Mouse (Mus musculus) retina, postnatal 1 day (tissue): ENCODE results near the gene Fam169b.
"Not testable (repeated sequence)": the region's sequence is repeated elsewhere in the genome, so short reads cannot be mapped to it uniquely, and the experiment has no call there.

Experiments
- DNase-seq: peaks from one replicate; pipeline ENCODE4 v3.0.0-alpha.2; 2012

Fam169b gene

DNA sequence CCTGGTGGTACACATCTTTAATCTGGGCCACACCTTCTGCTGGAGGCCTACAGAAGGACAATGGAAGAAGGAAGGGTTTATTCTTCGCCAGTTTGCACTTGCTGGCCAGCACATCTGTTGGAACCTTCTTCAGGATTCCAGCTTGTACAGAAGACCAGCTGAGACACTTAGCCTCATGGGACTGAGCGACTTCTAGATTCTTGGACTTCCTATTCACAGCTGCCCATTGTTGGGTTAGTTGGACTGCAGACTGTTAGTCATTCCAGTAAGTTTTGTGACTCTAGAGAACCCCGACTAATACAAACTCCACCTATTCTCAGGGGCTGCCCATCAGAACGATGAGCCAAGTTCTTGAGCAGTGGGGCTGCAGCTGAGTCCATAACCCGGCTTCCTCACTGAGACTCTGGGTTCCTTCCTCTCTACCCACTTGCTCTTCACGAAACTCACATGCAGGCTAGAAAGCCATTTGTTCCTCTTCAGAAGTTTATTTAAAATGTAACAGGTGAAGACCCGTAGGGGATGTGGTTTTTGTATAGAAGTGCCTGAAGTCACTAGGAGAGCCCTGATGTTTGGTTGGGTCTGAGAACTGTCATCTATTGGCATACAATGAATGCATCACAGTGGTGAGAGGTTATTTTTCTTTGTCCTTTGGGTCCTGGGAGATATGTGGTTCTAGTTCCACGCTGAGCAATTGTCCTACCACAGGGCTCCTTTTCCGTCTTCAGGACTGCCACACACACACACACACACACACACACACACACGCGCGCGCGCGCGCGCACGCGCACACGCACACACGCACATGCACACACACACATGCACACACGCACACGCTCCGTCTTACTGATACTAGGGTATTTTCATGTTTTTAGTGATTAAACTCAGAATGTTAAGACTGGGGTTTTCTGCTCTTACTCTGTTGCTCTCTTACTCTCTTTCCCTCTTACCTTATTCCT lies 13.2 kb downstream of the Fam169b start:
- no peak for DNase-seq

DNA sequence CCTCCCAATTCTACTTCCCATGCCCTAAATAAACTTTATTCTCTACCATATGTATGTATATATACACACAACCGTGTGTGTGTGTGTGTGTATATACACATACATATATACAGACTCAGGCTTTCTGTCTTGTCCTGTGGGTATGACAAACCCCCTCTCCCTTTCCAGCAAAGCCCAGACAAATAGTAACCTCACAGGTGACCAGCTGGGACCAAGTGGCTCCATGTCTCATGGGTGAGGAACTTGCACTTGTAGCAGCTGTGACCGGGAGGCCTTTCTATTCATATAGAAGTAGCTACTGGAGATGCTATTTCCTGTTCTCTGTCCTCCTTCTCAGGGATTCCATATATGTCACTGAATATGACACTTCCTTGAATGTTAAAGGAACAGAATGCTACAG lies 13.9 kb downstream of the Fam169b start:
- DNase-seq, result no peak

DNA sequence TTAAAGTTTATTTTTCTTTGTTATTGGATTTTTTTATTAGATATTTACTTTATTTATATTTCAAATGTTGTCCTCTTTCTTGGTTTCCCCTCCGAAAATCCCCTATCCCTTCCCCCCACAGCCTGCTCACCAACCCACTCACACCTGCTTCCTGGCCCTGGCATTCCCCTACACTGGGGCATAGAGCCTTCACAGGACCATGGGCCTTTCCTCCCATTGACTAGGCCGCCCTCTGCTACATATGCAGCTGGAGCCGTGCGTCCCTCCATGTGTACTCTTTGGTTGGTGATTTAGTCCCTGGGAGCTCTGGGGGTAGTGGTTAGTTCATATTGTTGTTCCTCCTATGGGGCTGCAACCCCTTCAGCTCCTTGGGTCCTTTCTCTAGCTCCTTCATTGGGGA lies 14.4 kb downstream of the Fam169b start:
- not testable (repeated sequence) for DNase-seq

DNA sequence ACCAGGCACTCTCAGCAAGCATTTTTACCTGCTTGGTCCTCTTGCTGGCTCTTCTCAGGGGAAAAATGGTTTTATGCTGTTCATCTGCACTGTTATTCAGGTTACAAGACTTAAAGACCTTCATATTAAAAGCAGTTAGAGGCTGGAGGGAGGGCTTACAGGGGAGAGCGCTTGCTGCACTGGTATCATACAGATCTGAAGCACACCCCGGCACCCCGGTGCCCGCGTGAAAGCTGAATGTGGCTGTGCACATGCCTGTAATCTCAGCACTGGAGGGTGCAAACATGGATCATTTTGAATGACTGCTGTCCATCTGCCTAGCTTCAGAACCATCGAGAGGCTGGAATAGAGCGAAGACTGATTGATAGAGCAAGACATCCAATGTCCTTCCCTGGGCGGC lies 15.4 kb downstream of the Fam169b start:
- DNase-seq, result no peak

DNA sequence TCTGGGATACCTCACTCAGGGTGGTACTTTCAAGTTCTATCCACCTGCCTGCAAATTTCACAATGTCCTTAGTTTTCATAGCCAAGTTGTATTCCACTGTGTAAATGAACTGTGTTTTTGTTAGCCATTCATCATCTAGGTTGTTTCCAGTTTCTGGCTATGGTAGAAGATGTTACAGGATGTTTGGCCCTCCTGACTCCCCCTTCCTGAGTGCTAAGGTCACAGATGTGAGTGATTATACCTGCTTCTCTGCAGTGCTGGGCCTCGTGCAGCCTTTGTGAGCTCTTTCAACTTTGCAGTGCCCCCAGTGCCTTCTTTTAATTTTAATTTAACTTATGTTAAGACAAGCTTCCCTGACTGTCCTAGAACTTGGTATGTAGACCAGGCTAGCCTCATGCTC lies 18.0 kb downstream of the Fam169b start:
- DNase-seq, result no peak

DNA sequence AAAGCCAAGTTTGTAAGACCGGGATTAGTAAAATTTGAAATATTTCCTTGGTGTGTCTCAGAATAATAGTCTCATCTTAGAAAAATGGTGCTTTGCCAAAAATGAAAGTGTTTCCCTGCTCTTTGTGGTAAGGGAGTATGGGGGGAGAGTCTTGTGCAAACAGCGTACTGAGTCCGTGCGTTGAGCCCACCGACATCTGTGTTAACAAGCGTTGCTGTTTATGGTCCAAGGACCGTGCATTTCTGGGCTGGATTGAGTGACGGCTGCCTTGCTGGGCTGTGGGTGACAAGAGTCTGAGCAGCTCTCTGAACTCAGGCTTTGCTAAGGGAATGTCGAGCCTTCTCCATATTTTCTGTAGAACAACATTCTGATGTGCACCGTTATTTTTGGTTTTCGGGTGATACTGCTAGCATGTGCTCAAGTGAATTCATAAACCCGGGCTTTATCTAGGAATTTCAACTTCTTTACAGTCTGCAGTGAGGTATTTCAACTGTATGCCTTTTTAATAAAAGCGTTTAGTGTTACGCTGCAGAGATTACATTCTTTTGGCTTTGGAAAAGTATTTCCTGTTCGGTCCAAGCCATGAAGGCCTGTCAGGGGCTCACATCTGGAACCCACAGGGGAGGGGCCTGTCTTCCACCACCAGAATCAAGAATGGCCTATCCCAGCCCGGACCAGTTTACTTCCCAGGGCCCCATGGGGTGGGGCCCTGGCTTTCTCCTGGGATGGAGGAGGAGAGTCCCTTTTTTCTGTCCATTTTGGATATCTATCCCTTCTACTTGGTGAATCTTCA lies 20.6 kb downstream of the Fam169b start:
- no peak for DNase-seq

DNA sequence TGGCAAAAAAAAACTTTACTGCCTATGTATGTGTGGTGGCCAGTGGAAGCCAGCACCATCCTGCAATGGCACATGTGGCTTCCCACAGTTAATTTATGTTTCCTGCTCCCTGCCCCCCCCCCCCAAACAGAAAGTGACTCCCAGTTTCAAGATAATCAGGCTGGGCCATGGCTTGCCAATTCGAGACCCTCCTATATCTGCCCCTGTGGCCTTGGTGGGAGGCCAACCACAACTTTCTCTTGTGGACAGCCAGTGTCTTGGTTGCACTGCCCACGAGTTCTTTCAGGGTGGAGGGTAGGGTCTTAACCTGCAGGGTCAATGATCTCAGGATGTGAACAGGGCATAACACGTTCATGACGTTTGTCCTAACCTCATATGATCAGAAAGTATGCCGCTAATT lies 22.8 kb downstream of the Fam169b start:
- DNase-seq, result no peak

DNA sequence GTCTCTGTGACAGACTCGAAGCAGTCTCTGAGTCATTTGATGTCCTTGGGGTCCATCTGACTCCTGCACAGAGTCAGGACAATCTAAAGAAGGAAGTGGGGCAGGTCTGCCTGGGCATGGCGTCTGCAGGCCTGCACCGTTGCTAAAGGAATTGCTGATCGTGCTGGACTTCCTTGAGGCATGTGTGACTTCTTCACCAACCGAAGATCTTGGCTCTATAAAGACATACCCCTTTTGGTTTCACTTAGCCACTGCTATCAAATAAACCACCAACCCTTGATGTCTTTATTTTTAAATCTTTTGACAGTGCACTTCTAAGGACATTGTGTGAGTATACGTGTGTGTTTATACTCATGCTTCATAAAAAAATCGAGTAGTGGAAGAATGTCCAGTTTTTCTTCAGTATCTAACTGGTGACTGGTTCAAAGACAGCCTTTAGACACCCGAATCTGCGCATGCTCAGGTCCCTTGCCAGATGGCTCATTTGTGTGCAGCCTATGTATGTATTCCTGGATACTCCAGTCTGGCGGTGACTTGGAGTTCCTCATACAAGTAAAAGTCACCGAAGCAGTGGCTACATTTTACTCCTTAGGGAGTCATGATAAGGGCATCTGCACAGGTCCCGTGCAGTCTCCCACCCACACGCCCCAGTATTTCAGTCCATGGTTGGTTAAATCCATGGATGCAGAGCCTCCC lies 24.9 kb downstream of the Fam169b start:
- no peak for DNase-seq

DNA sequence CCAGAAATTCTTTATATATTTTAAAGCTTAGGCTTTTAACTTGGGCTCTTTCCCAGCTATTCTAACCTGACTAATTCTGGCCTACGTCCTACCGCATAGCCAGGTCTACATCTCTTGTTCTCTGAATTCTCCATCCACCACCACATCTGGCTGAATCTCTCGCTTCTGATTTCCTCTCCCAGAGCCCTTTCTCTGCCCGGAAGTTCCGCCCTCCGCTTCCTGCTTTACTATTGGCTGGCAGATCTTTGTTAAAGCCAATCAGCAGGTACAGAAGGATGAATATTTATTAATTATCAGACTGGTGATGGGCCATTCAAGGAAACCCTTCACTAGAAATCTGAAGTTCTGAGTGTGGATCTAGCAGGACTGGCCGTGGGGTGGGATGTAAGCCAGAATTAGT lies 27.5 kb downstream of the Fam169b start:
- no peak for DNase-seq

DNA sequence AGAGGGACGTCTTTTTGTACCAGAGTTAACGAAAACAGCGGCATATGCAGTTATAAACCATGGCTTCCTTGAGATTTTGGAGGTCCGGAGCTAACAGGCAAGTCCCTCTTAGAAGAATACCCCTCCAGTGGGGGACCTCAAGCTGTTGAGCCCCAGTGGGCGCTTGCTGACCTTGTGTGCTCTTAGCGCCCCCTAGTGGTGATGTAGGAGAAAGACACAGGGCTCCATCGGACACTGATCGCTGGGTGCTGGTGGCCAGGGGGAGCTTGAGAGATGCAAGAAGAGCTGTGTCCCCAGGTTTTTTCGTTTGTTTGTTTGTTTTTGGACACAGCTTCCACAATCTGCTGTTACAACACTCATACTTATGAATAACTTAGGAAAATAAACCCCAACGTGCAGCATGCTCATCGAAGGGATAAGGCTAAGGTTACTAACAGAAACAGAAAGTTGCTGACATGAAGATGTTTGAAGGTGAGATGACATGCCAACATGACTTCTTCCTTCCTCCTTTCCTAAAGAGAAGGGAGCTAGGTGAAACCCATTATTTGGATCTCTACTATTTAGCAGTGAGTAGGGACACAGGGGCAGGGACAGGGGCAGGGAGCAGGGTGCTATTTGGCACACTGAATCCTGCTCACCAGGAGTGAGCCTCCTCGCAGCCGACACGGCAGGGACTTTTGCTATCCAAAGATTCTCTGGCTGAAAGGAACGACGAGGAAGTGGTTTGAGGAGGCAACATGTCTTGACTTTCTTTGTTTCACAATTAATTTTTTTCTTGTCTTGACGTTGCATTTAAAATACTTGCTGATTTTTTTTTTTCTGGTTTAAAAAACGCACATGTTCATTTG lies 29.2 kb downstream of the Fam169b start:
- DNase-seq, result peak; percentile 89

DNA sequence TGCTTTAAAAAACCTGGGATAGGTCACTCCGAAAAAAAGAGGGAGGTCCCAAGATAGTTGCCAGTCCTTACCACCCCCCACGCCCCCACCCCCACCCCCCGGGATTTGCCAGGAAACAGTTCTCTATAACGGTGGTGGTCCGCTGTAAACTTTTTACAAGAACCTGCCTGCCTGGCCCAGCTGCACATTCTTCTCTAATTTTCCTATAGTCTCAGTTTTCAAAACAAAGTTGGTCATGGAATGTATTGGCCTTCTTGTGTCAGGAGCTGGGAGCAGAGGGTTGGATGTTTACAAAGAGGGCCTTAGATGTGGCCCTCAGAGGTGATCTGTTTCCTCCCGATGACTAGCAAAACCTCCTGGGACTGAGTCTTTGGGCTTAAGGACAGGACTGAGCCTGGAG lies 30.0 kb downstream of the Fam169b start:
- DNase-seq, result no peak

DNA sequence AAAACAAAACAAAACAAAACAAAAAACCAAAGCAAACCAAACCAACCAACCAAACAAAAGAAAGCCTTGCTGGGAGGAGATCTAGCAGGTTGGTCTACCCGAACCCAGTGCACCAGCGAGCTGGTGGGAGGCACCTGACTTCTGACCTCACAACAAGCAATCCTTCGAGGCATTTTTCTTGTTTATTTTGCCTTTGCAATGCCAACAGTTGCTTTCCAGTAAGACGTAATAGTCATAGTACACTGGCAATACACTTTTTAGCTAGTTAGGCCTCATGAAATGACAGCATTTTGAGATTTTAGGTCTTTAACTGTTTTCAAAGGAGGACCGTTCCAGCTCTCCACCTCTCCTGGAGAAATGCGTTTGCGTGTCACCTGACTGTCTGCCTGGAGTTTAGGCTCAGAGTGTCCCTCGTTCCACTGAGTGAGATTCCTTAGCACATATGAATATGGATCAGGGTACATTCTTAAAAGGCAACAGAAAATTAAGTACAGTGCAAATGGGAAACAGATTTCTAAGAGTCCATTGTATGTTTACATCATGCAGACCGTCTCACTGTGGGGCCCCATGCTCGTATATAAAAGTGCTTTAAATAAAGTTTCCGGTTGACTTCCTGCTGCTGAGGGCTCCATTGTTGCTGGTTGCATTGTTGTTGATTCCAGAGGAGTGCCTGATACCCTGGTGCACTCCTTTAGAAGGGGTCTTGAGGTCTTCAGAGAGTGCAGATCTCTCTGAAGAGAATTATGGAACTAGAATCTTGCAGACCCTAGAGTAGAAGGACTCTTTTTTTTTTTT lies 32.3 kb downstream of the Fam169b start:
- DNase-seq, result peak; percentile 39

DNA sequence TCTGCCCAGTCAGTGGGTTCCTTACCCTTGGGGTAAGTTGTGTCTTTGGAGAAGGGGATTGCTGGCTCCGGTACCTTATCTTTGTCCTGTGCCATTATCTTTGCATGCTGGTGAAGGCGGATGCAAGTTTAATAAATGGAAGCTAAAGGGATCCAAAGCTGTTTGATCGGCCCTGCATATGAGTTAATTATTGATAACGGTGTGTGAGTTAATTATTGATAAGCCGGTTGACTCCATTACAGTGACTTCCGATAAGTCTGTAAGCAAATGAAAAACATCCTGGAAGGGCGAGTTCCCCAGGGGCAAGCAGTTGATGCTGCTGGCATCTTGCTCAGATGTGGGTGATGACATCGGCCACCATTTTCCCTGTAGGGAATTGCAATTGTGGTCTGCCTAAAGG lies 33.1 kb downstream of the Fam169b start:
- DNase-seq, result no peak

DNA sequence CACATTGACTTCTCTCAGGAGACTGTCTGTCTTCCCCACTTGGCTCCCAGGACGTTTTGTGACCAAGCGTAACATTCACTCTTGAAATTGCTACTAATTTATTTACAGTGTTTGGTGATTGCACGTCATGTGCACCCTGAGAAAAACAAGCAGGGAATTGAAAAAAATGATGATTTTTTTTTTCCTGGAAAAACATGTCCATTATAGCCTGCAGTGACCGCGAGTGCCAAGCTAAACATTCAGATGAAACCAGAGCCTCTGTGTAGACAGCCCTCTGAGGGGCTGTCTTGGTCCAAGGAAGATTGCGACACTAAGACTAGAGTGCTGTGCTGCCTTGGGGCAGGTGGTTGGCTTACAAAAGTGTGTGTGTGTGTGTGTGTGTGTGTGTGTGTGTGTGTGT lies 37.8 kb downstream of the Fam169b start:
- no peak for DNase-seq

DNA sequence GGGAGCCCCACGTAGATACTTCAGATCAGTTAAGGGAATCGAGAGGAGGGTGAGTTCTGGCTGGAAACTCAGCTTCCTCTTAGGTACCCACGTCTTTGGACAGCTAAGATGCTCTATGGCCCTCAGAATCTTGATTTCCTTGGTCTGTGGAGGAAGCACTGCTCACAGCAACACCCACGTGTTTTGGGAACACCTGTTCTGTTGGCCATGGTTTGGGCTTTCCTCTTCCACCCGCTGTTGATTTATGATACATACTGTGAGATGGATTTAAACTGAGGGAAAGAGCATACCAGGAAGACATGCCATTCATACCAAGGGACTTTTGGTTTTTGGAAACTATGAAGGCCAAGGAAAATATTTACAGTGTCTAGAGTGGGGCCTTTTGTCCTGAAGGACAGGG lies 38.8 kb downstream of the Fam169b start:
- DNase-seq, result no peak

DNA sequence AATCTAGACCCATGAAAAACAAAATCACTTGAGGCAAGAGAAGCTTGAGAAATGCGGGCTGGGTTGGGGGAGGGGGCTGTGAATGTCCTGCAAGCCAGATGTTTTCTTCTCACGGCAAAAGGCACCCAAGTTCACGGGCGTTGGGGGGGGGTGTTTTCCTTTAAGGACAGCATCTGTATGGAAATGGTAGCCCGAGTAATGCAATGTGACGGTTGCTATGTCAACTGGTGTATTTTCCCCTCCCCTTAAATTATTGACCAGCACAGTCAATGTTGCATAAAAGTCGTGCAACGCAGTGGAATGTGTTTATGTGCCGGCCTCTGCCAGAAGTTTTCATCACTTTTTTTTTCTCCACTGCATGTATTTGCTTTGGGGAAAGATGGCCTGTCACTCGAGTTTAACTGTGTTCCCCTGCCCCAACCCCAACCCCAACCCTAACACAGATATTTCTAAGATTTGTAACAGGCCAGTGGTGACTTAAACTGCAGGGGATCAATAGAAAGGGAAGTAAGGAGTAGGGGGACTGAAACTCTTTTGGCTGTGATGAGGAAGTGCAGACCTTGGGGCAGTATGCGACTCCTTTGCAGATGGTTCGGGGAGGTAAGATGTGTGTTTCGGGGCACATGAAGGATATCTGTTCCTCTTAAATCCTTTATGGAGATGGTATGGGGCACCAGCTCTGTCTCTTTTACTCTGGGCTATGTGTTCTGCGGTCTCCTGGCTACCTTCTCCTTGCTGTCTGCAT lies 39.6 kb downstream of the Fam169b start:
- peak; percentile 40 for DNase-seq

DNA sequence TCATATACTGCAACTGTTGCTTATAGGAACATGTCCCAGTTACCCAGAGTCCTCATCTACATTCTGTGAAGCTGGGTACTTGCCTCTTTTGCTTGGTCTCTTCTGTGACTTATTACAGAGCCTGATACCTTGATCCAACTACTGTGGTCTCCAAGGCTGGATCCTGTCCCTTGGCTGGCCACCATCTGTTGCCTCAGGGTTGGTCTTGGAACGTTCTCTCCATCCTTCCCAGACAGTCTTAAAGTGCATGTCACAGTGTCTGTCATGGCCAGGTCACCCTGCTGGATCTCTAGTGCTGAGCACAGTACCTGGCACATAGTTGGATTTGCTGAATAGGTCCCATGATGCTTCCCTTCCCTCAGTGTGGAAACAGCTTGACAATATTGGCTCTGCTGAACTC lies 40.6 kb downstream of the Fam169b start:
- DNase-seq, result no peak

DNA sequence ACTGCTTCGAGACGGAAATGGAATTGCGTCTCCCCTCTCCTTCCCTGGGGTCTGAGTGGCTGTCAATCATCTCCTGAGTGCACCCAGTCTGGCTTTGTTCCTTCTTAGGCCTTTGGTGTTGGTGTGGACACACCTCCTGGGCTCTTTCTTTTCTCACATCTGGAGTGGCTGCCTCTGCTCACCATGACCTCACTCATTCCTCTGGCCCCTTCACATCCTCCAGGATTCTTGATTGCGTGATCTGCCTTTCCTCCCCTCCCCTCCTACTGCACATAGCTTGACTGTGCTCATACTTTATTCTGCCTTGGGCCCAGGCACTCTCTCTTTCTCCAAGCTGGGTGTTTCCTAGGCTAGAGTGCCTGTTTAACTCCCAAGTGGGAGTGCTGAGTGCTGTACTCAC lies 41.4 kb downstream of the Fam169b start:
- DNase-seq, result no peak

DNA sequence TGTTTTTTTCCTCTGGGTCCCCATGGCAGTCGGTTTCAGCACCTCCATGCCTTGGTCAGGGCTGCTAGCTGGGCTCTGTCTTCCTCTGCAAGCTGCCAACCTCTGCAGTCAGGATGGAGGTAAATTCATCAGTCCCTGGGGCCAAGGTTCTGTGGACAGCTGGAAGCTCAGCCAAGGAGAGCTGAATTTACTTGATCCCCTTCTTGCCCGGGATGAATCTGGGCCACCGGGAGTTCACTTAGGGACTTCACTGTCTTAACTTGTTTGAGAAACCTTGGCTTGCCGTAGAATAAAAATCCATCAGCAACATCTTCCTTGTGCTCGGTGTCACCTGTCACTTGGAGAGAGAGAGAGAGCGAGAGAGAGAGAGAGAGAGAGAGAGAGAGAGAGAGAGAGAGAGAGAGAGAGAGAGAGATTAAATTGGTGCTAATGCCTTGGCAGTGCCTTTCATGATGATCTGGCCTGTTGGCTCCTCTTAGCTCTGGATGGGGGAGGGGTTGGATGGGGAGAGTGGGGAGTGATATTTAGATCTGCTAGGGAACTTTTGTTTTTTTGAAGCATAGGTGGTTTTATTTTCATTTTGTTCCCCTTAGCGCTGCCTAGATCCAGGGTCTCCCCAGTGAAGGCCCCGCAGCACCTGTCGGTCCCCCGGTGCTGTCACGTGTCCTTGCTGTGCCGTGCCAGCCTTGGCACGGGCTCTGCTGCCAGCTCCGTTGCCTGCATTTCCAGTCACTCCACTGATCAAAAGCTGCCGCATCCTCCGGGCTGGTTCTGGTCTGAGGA lies 44.6 kb downstream of the Fam169b start:
- no peak for DNase-seq

DNA sequence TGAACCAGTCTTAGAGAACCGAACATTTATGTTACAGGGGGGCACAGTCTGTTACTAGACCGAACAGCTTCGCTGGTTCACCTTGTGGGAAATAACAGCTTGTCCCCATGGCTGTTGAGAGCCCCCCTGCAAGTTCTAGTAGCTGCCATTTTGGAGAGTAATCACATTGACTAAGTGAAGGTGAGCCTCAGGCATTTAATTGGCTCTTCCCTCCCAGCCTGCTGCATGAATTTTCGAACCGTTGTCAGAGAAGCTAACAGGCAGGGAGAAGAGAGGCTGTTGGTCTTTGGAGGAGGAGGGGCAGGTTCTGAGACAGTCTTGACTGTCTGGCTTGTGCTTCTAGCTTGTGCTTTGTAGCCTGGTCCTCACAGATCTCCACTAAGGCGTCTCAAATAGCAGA lies 45.3 kb downstream of the Fam169b start:
- DNase-seq, result no peak
